Mouse (Mus musculus): ENCODE measurements around the gene Cilp. TPM values are rescaled to one million over a fixed set of nuclear protein-coding genes. Genes with fewer than 3 reads are reported as not detected.
"Not testable (repeated sequence)": the region's sequence is repeated elsewhere in the genome, so short reads cannot be mapped to it uniquely, and the experiment has no call there.

The Cilp gene
- polyA plus RNA-seq (2016; fragmentation: Nextera tagmentation; extraction: Ambion mirVana): 0.17 TPM in 1 of 2 replicates, not detected in the other

GRCm38 (mm10) chr9:65264959-65265358, at the start of gene Cilp:
TSS of gene Cilp (plus strand) at chr9:65265180.
- no peak within 1 kb of the TSS for H3K9ac ChIP-seq
- H3K4me2 ChIP-seq: no peak within 1 kb of the TSS
- H3K4me3 ChIP-seq: no peak within 1 kb of the TSS
- 60% methylated on average over 5 of the region's 5 CpGs for WGBS
- H3K4me1 ChIP-seq (replicated peaks): no peaks in the 10 kb centered on the region
- no peaks in the 10 kb centered on the region for H3K36me3 ChIP-seq
- H3K9me3 ChIP-seq (replicated peaks): no peaks in the 10 kb centered on the region
- H3K27me3 ChIP-seq (replicated peaks): peaks cover 4% of the 10 kb centered on the region; the same call in 1 of the 2 replicates
- no peak within 1 kb of the TSS for H3K27ac ChIP-seq (ENCODE audit: poor library complexity, severe bottlenecking)
- no peak for ATAC-seq (ENCODE audit: insufficient number of reproducible peaks, low FRiP score)

- Histone ChIP-seq H3K9ac (peak overlapping the region; percentile 86), H3K4me3 (peak overlapping the region; percentile 59)
Measured at GRCm38 (mm10) chr9:65215494-65216126, 49.4 kb upstream of the Cilp start.

GRCm38 (mm10) chr9:65216972-65217371, 48.0 kb upstream of the Cilp start:
- Histone ChIP-seq H3K4me2 (no peak overlapping the region), H3K4me3 (no peak overlapping the region), H3K9me3 (replicated peaks) (peaks cover 2% of the 10 kb centered on the region; the same call in 1 of the 2 replicates), H3K27me3 (replicated peaks) (no peaks in the 10 kb centered on the region), H3K4me1 (replicated peaks) (peaks cover 23% of the 10 kb centered on the region), H3K9ac (no peak overlapping the region), H3K36me3 (no peaks in the 10 kb centered on the region), H3K27ac (ENCODE audit: poor library complexity, severe bottlenecking) (no peak overlapping the region)
- 52% methylated on average over 8 of the region's 8 CpGs for WGBS
- no peak for ATAC-seq (ENCODE audit: insufficient number of reproducible peaks, low FRiP score)

More at GRCm38 (mm10) chr9:65215494-65216126, 49.4 kb upstream of the Cilp start:
- Histone ChIP-seq H3K9me3 (replicated peaks) (peaks cover 2% of the 10 kb centered on the region; the same call in 1 of the 2 replicates), H3K4me1 (replicated peaks) (peaks cover 23% of the 10 kb centered on the region), H3K4me2 (peak overlapping the region; percentile 94), H3K27ac (ENCODE audit: poor library complexity, severe bottlenecking) (peak overlapping the region; percentile 85), H3K27me3 (replicated peaks) (no peaks in the 10 kb centered on the region), H3K36me3 (no peaks in the 10 kb centered on the region)
- ATAC-seq (ENCODE audit: insufficient number of reproducible peaks, low FRiP score): peak; percentile 70
- WGBS: 9% methylated on average over 31 of the region's 31 CpGs

GRCm38 (mm10) chr9:65217661-65218060, 47.3 kb upstream of the Cilp start:
- no peak overlapping the region for H3K9ac ChIP-seq
- no peaks in the 10 kb centered on the region for H3K27me3 ChIP-seq (replicated peaks)
- no peak overlapping the region for H3K4me3 ChIP-seq
- H3K27ac ChIP-seq (ENCODE audit: poor library complexity, severe bottlenecking): 0 out of 2 replicates have a peak overlapping the region, but pooled peaks have one; percentile 19
- no peak for ATAC-seq (ENCODE audit: insufficient number of reproducible peaks, low FRiP score)
- peak overlapping the region; percentile 10; the same call in 1 of the 2 replicates for H3K4me2 ChIP-seq
- WGBS: 53% methylated on average over 6 of the region's 6 CpGs
- no peaks in the 10 kb centered on the region for H3K36me3 ChIP-seq
- peaks cover 23% of the 10 kb centered on the region for H3K4me1 ChIP-seq (replicated peaks)
- 0 out of 2 replicates have a peak, but pooled peaks cover under 1% of the 10 kb centered on the region for H3K9me3 ChIP-seq (replicated peaks)

GRCm38 (mm10) chr9:65218916-65219315, 46.1 kb upstream of the Cilp start:
- Histone ChIP-seq H3K27me3 (replicated peaks) (no peaks in the 10 kb centered on the region), H3K27ac (ENCODE audit: poor library complexity, severe bottlenecking) (no peak overlapping the region), H3K9ac (no peak overlapping the region), H3K36me3 (peaks cover 5% of the 10 kb centered on the region; the same call in 1 of the 2 replicates), H3K9me3 (replicated peaks) (no peaks in the 10 kb centered on the region), H3K4me1 (replicated peaks) (peaks cover 23% of the 10 kb centered on the region), H3K4me3 (no peak overlapping the region), H3K4me2 (no peak overlapping the region)
- WGBS: 67% methylated on average over 1 of the region's 1 CpGs
- ATAC-seq (ENCODE audit: insufficient number of reproducible peaks, low FRiP score): no peak

- H3K9me3 ChIP-seq (replicated peaks); H3K9ac ChIP-seq; H3K27ac ChIP-seq (ENCODE audit: poor library complexity, severe bottlenecking); H3K27me3 ChIP-seq (replicated peaks); H3K36me3 ChIP-seq; H3K4me3 ChIP-seq; H3K4me2 ChIP-seq; ATAC-seq (ENCODE audit: insufficient number of reproducible peaks, low FRiP score): not testable (repeated sequence)
- 46% methylated on average over 3 of the region's 3 CpGs for WGBS
- H3K4me1 ChIP-seq (replicated peaks): peaks cover 18% of the 10 kb centered on the region
Measured at GRCm38 (mm10) chr9:65220398-65220797, 44.6 kb upstream of the Cilp start.

GRCm38 (mm10) chr9:65223927-65224326, 41.1 kb upstream of the Cilp start:
- ATAC-seq (ENCODE audit: insufficient number of reproducible peaks, low FRiP score): no peak
- Histone ChIP-seq H3K4me3 (no peak overlapping the region), H3K27ac (ENCODE audit: poor library complexity, severe bottlenecking) (no peak overlapping the region), H3K9me3 (replicated peaks) (no peaks in the 10 kb centered on the region), H3K9ac (no peak overlapping the region), H3K36me3 (peaks cover 12% of the 10 kb centered on the region), H3K4me2 (no peak overlapping the region), H3K27me3 (replicated peaks) (no peaks in the 10 kb centered on the region), H3K4me1 (replicated peaks) (no peaks in the 10 kb centered on the region)
- 82% methylated on average over 6 of the region's 6 CpGs for WGBS

GRCm38 (mm10) chr9:65225795-65226194, 39.2 kb upstream of the Cilp start:
- Histone ChIP-seq H3K4me2 (no peak overlapping the region), H3K9me3 (replicated peaks) (no peaks in the 10 kb centered on the region), H3K4me1 (replicated peaks) (no peaks in the 10 kb centered on the region), H3K36me3 (peaks cover 28% of the 10 kb centered on the region), H3K9ac (no peak overlapping the region), H3K4me3 (no peak overlapping the region), H3K27ac (ENCODE audit: poor library complexity, severe bottlenecking) (no peak overlapping the region), H3K27me3 (replicated peaks) (no peaks in the 10 kb centered on the region)
- ATAC-seq (ENCODE audit: insufficient number of reproducible peaks, low FRiP score): no peak
- 28% methylated on average over 4 of the region's 4 CpGs for WGBS

- Histone ChIP-seq H3K9ac (no peak overlapping the region), H3K27ac (ENCODE audit: poor library complexity, severe bottlenecking) (no peak overlapping the region), H3K4me3 (no peak overlapping the region), H3K4me1 (replicated peaks) (no peaks in the 10 kb centered on the region), H3K9me3 (replicated peaks) (no peaks in the 10 kb centered on the region), H3K27me3 (replicated peaks) (no peaks in the 10 kb centered on the region), H3K4me2 (no peak overlapping the region), H3K36me3 (peaks cover 44% of the 10 kb centered on the region)
- WGBS: 70% methylated on average over 6 of the region's 6 CpGs
- ATAC-seq (ENCODE audit: insufficient number of reproducible peaks, low FRiP score): no peak
Measured at GRCm38 (mm10) chr9:65230250-65230649, 34.7 kb upstream of the Cilp start.

- Histone ChIP-seq H3K9ac (no peak overlapping the region), H3K4me3 (no peak overlapping the region), H3K36me3 (peaks cover 43% of the 10 kb centered on the region), H3K27ac (ENCODE audit: poor library complexity, severe bottlenecking) (no peak overlapping the region), H3K9me3 (replicated peaks) (no peaks in the 10 kb centered on the region), H3K4me2 (no peak overlapping the region), H3K4me1 (replicated peaks) (no peaks in the 10 kb centered on the region), H3K27me3 (replicated peaks) (no peaks in the 10 kb centered on the region)
- ATAC-seq (ENCODE audit: insufficient number of reproducible peaks, low FRiP score): no peak
- WGBS: 52% methylated on average over 8 of the region's 8 CpGs
Measured at GRCm38 (mm10) chr9:65231284-65231683, 33.7 kb upstream of the Cilp start.

- Histone ChIP-seq H3K4me3 (no peak overlapping the region), H3K36me3 (peaks cover 50% of the 10 kb centered on the region), H3K9me3 (replicated peaks) (no peaks in the 10 kb centered on the region), H3K9ac (no peak overlapping the region), H3K4me1 (replicated peaks) (no peaks in the 10 kb centered on the region), H3K4me2 (no peak overlapping the region), H3K27ac (ENCODE audit: poor library complexity, severe bottlenecking) (no peak overlapping the region), H3K27me3 (replicated peaks) (no peaks in the 10 kb centered on the region)
- ATAC-seq (ENCODE audit: insufficient number of reproducible peaks, low FRiP score): no peak
- 83% methylated on average over 9 of the region's 9 CpGs for WGBS
Measured at GRCm38 (mm10) chr9:65233243-65233985, 31.6 kb upstream of the Cilp start.
